Mouse (Mus musculus) left cerebral cortex, adult 11 months (tissue): ENCODE measurements around the gene Myo1e.
"Not testable (repeated sequence)": the region's sequence is repeated elsewhere in the genome, so short reads cannot be mapped to it uniquely, and the experiment has no call there.

Experiments used
- DNase-seq: peaks from one replicate; pipeline ENCODE4 v3.0.0; 2022; ENCODE audit warnings: low spot score

The Myo1e gene

DNA sequence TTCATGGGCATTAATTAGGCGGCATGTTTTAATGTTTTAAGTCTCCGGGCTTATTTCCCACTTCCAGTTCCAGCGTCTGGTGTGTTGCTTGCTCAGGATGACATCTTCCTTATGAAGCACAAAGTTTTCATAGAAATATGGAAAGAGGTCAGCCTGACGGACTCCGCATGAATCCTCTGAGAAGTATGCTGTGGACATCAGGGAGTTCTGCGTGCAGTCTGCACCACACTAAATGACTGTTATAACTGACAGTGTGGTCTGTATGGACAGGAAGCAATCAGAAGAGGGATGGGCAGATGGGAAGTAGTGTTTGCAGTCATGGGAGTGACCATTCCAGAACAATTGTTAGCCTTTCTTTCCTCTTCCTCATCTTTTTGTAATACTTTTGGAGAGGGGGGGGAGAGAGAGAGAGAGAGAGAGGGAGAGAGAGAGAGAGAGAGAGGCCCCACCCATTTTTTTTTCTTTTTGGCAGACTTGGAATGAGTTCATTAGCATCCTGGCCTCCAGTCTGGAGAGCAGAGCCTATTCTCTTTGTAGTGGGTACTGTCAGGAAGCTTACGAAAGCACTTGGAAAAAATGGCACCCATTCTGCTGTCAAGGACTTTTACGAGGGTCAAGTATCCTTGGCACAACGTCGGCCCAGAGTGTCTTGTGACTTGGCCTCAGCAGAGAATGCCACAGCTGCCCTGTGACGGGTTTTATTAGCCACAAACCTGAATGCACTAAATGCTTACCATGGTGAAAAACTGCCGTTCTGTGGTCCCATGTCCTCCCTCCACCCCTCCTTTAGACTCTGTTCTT is 42.9 kb downstream of the Myo1e start:
- DNase-seq = no peak

DNA sequence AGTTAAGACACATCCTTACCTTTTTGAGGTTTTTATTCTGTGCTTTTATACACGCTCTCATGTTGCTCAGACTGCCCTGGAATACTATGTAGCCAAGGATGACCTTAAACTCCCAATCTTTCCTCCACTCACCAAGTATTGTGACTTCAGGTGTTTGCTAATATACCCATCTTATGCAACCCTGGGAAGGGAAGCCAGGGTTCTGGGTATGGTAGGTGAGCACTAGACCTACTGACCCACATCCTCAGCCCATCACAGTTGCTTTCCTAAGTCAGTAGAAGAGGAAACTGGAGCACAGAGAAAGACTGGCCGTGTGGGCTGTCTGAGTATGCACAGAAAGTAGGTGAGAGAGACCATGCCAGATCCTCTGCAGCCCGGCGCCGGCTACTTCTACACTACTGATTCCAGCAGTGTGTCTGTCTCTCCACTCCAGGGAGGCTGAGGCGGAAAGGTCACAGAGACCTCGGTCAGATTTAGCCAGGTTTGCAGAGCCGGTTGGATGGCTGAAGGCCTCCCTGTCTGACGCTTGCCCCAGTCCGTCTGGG is 44.4 kb downstream of the Myo1e start:
- DNase-seq = no peak

DNA sequence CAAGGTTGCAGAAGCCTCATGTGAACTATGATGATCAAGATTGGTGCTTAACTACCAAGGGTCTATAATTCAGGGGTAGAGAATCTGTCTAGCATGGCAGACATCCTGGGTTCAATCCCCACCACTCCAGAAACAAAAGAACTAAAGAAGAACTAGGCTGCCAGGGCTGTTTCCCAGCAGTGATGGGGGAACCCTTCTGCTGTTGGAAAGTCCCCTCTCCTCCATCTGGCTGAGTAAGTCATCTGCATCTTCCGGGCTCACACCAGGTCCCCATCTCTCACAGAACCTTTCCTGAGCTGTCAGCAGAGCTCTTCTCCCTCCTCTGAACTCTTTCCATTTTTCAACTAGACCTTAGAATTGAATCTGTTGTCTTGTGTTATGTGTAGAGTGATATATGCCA is 45.9 kb downstream of the Myo1e start:
- no peak for DNase-seq

DNA sequence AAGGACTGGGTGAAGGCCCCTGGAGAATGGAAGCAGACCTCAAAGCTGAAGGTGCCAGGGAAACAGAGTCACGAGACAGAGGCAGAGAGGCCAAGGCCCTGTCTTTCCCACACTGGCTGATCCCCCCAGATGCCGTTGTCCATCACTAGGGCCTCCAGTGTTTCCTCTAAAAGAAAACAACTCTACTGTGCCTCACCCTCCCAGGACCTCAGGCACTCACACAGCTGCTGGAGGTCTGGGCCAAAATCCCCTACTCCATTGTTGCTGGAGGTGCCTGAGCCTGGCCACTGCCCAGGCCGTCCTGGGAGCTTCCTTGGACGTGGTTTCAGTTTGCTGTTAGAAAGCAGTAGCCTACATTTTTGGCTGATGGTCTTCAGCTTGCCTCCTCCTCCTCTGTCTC is 47.9 kb downstream of the Myo1e start:
- no peak for DNase-seq

DNA sequence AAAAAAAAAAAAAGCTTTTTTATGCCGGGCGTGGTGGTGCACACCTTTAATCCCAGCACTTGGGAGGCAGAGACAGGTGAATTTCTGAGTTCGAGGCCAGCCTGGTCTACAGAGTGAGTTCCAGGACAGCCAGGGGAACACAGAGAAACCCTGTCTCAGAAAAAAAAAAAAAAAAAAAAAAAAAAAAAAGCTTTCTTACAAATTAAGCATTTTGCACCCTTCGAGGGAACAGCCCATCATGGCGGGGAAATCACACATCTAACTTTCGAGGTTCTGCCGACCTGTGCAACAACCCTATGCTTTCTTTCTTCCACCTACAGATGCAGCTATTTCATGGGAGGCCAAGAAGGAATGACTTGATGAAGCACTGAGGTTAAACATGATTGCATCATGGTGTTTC is 48.9 kb downstream of the Myo1e start:
- DNase-seq = not testable (repeated sequence)

DNA sequence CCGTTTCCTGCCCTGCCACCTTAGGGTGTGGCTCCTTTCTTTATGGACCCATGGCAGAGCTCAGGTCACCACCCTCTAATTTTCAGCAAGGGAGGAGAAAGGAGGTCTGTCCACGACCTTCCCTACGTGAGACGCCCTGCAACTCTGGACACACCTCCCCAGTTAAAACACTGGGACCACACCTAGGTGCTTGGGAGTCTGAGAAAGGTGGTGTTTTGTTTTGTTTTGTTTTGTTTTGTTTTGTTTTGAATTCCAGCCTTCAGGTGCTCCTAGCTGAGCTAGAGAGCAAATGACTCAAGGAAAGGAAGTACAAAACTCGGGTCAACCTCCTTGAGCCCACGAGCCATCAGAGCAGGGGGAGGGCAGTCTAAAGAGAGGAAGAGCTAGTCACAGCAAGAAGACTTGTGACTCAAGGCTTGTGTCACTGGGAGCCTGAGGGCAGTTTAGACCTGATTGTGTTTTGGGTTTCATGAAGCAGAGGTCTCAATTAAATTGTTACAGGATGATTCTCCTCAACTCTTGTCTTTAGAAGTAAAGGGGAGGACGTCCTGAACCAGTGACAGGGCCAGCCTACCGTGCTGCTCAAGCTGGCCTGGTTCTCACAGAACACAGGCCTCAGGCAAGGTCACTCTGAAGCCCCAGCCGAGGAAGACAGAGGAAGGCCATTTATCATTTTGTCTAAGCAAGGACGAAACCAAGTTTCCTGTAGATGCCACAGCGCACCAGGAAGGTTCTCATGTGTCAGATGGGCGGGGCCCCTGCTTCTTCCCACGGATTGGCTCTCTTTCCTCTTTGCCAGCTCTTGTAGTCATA is 50.3 kb downstream of the Myo1e start:
- DNase-seq = no peak

DNA sequence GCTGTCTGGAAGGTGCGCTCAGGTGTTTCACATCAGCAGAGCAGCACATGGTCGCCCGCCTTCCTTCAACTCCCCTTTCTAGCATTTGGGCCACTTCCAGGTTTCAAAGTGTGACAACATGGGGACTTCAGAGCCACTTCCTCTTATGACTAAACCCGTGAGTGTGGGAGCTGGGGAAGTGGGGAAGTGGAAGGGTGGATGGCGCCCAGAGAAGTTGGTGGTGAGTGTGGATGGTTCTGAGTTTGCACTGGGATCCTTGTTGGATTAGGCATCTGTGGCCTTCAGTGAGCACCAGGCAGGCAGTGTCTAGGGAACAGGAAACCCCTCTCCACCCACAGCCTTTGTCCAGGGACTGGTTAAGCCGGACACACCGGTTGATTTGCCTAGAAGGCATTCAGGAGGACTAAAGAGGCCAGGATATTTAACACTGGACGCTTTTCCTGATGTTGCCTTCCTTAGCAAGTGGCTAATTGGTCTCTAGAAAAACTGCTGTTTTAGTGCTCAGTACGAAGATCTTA is 53.2 kb downstream of the Myo1e start:
- DNase-seq = no peak

DNA sequence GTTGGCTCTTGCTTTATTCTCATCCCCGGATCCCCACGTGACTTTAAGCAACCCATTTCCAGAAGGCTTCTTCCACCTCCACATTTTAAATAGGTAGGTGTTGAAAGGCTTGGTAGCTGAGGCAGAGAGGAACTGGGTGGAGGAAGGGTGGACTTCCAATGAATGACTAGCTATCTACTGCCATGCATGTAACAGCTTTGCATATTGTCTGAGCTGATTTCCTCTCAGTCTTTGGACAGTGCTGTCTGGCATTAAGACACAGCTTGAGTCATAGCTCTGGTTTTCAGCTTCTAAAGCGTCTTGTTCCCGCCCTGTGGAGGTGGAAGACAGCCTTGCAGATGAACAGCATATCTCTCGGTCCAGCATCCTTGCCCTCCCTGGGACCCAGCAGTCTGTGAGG is 54.5 kb downstream of the Myo1e start:
- DNase-seq = no peak

DNA sequence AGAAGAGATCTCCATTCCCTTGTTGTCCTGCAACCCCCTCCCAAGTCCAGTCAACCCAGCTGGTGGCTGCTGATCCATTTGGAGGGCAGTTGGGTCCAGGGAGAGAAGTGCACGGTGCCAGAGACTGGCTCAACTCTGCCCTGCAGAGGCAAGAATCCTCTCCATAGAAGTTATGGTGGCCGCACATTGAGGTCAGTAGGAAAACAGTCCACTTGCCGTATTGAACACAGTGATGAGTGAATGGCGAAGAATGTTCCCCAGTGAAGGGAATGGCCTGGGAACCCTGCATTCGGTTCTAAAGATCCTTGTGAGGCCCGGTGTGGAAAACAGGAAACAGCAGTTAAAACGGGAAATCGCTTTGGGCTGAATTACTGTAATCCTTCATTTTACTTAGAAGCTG is 56.0 kb downstream of the Myo1e start:
- no peak for DNase-seq

DNA sequence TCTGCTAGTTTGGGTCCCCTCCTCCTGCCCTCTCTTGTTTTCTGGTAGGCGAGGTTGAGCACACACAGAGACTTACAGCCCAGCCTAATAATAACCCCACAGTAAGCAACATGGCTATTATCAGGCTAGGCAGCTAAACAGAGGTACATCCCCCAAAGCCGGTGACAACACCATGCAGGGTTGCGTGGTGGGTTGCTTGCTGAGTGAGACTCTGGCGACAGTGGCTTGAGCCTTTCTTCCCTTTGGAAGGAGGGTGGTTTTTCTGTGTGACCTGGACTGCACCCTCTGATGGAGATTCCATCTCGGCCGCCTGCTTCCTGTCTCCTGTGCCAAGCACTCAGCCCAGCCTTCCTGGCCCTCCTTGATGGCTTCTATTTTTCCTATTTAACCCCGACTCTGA is 56.6 kb downstream of the Myo1e start:
- no peak for DNase-seq

DNA sequence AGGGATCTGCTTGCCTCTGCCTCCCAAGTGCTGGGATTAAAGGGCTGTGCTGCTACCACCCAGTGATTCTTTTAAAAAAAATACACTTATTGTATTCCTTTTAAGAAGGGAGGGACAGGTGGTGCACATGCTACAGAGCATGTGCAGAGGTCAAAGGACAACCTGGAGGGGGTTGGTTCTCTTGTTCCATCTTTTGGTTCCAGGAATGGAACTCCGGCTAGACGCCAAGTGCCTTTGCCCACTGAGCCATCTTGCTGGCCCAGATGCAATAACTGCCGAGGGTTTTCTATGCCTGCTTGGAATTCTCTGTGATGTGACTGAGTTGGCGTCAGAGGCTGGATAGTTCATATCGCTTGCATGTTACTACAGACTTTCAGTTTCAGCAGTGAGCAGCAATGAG is 58.4 kb downstream of the Myo1e start:
- no peak for DNase-seq

DNA sequence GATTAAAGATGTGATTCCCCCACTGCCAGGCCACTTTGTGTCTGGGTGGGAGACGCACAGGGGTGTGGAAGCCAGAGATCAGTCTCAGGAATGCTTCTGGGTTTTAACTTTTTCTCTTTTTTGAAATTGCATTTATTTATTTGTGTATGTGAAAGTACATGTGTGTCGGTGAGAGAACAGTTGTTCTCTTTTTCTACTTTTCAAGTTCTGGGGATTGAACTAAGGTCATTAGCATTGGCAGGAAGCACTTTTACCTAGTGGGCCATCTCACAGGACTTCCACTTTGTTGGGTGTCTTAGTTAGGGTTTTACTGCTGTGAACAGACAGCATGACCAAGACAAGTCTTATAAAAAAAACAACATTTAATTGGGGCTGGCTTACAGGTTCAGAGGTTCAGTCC is 59.0 kb downstream of the Myo1e start:
- DNase-seq = no peak

DNA sequence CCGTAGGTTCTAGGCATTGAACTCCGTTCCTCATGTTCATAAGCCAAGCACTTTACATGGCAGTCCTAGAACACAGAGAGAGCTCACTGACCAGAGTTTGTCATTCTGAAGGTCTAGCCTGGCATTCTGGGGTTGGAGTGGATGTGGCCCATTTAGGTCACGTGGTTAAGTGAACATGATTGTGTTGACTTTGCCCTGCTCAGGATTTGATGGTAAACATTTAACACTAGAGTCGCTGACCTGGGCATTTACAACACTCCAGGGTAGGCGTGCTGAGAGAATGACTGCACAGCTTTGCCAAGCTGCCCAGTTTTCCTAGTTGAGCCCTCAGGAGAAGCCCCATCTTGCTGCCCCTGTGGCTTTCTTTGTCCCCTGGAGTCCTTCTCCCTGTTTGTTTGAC is 60.0 kb downstream of the Myo1e start:
- DNase-seq = no peak

DNA sequence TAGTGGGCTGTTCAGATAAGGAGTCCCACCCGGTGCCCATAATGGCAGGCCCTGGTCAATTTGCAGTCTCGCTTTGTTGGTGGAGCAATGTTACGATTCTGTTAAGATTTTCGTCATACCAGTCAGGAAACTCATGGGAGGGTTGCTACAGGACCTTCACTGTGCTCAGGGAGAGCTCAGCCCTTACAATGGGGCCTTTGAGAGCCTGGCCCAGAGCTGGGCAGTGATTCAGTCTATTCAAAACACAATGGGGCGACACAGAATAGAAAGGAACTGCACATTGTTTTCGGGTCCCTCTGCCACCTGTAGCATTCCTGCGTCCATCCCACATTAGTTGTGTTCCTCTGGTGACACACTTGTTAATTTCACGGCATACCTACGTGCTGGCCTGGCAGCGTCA is 62.2 kb downstream of the Myo1e start:
- no peak for DNase-seq

DNA sequence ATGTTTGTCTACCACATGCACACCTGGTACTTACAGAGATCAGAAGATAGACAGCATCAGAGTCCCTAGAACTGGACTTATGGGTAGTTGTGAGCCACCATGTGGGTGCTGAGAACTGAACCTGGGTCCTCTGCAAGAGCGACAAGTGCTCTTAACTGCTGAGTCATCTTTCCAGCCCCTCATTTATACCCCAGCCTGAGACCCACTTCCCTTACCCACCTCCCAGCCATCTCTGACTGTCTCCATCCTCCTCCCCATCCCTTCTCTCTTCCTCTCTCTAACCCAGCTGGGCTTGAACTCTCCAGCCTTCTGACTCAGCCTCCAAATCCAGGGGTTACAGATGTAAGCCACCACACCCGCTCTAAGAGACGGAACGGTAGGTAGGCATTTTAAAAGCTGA is 63.3 kb downstream of the Myo1e start:
- DNase-seq = no peak

DNA sequence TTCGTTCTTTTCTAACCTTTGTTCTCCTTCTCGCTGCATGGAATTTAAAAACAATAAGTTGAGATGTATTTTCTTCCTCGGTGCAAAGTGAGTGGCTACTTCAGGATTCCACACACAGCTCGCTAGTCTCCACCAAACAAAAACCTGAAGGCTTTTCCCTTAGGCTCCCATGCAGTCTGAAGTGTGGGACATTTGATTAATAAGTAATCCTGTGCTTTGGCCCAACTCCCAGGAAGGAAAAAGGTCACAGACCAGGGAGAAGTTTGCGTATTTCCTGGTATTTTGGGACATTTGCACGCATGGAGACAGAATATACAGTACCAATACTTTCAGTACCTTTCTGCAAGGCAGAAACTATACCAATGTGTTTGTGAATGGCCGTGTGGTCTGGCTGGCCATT is 64.0 kb downstream of the Myo1e start:
- DNase-seq = no peak

DNA sequence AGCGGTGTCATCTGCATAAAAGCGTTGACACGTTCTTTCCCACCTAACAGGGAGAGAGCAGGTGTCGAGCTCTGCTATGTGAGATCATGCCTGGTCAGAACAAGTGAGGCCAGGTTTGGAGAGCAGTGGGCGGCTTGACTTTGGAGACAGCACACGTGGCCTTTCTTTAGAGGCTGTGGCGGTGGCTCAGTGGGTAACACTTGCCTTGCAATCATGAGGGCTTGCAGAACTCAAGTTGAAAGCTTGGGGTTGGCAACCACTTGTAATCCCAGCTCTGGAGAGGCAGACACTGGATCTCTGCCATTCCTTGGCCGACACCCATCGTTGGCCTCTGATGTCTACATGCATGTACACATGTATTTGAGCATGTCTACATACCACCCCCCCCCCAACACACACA is 64.5 kb downstream of the Myo1e start:
- DNase-seq = no peak

DNA sequence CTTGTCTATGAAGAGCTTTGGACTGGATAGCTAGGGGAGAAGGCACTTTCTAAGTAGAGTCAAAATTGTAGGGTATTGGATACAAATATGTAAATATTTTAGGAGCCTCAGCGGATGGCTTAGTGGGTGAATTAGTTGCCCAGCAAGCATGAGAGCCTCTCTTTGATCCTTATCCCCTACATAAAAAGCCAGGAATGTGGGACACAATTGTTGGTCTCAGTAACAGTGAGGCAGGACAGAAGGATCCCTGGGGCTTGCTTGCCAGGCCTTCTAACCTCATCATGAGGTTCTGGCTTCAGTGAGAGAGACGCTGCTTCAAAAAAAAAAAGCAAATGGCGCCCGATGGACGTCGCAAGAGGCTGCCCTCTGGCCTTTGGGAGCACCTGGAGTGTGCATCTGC is 66.9 kb downstream of the Myo1e start:
- no peak for DNase-seq

DNA sequence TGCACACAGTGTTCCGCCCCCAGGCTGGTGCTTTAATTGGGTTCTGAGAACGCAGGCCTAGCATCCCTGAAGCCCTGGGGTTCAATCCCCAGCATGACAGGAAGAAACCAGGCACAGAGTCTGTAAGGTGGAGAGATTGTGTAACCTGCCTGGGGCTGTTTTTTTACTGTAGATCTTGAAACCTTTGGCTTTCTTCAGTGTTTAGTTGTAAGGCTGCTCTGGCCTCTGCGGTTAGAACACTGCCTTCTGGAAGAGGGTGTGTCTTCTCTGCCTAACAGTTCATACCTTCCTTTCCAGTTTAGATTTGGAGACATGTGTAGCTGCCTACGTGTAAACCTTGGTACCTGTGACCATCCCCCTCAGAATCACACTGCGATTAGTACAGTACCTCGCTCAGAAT is 67.3 kb downstream of the Myo1e start:
- no peak for DNase-seq

DNA sequence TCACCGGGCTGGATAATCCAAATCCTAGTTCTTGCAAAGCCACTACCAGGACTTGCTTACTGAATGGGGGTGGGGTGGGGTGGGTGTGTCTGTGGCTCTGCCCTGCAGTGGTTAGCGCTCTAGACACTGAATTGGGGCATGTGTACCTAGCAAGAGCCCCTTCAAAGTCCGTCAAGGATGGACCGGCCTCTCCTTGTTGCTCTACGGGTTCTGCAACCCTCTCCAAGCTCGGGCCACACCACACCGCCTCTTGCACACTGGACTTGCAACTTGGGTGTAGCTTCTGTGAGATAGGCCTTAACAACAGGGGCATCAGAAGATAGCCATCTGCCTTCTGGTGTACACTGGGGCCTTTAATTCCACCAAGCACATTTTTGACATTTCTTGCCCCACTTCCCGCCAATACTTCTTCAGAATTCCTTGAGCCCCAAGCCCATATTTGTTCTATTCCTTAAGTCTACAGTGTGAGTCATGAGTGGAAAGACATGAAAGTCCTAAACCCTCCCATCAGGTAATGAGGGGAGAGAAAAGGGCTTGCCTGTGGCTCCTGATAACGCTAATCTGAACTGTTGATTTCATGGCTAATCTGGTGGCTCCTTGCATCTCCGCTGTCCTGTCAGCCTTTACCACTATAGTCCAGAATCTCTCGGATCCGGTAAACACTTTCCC is 67.9 kb downstream of the Myo1e start:
- no peak for DNase-seq

DNA sequence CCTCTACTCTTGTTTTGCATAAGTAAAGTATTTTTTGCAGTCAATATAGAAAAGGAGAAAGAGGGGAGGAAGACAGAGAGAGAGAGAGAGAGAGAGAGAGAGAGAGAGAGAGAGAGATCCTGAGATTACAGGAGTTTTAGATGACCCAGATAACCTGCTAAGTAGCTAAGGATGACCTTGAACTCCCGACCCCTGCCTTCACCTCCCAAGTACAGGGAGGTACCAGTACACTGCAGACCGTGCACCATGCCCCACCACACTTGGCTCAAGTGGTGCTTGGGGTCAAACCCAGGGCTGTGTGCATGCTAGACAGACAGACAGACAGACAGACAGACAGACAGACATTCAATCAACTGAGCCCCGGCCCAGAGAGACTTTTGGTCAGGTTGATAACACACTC is 69.9 kb downstream of the Myo1e start:
- no peak for DNase-seq

DNA sequence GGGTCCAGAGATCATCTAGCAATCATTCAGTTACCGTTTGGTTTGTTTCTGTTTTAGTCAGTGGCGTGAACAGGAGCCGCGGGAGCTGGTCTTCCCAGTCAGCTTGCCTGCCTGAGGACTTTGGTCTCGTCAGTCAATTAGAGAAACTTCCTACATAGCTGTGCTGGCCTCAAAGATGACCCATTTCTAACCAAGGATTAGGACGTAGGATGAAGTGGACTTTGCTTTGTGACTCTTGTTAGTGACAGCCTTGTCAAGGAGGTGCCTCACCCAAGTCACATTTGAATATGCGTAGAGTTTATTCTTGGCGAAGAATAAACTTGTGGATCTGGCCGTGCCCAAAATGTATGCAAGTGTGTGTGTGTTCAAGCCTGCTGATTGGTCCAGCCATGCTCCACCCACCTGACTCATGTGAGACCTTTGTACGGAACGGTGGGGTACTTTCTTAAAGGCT is 70.4 kb downstream of the Myo1e start:
- no peak for DNase-seq

DNA sequence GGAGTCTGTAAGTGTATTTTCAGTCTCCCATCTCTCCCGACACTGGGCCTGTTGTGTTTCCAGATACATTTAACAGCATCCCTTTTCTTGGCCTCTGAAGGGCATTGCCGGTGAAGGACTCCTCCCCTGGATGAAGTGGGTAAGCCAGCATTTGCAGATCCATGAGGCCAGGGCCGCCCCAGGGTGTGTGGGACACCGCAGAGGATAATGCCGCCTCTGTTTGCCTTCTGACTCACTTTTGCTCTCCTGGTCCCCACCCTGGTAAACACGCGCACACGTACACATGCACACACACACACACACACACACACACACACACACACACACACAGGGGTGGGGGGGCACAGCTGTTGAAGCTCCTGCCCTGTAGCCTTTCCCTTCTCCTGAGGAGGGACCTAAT is 74.3 kb downstream of the Myo1e start:
- no peak for DNase-seq
